Mouse (Mus musculus) T-helper 2 cell (primary cell): ENCODE data around the gene Lmcd1.

Source experiments
- in situ Hi-C: fragments of 300-600 bp; cut with MboI, MseI; formaldehyde crosslinking; loops from one replicate; pipeline ENCODE4 v1.15.1; 2025; ENCODE audit warnings: high pct_unique_total_duplicates

Gene Lmcd1

GRCm38 (mm10) chr6:112284087-112284486 is 10.5 kb downstream of the Lmcd1 start:
- in situ Hi-C loops: no loop called here

GRCm38 (mm10) chr6:112287671-112288070 is 14.1 kb downstream of the Lmcd1 start:
- in situ Hi-C loops: no loop called here

GRCm38 (mm10) chr6:112288271-112288670 is 14.7 kb downstream of the Lmcd1 start:
- in situ Hi-C loops: no loop called here

GRCm38 (mm10) chr6:112291146-112291545 is 17.6 kb downstream of the Lmcd1 start:
- in situ Hi-C loops: no loop called here

- in situ Hi-C loops: no loop called here
These were observed 19.8 kb downstream of the Lmcd1 start for GRCm38 (mm10) chr6:112293320-112293719.

- in situ Hi-C loops: no loop called here
These were observed 21.7 kb downstream of the Lmcd1 start for GRCm38 (mm10) chr6:112295269-112295668.

- in situ Hi-C loops: no loop called here
These were observed 26.6 kb downstream of the Lmcd1 start for GRCm38 (mm10) chr6:112300146-112300545.

GRCm38 (mm10) chr6:112300633-112301032 is 27.1 kb downstream of the Lmcd1 start:
- in situ Hi-C loops: no loop called here

GRCm38 (mm10) chr6:112302248-112302647 is 28.7 kb downstream of the Lmcd1 start:
- in situ Hi-C loops: no loop called here

- in situ Hi-C loops: no loop called here
These were observed 29.3 kb downstream of the Lmcd1 start for GRCm38 (mm10) chr6:112302814-112303383.

- in situ Hi-C loops: no loop called here
These were observed 31.2 kb downstream of the Lmcd1 start for GRCm38 (mm10) chr6:112304751-112305150.

- in situ Hi-C loops: no loop called here
These were observed 35.9 kb downstream of the Lmcd1 start for GRCm38 (mm10) chr6:112309330-112309938.

GRCm38 (mm10) chr6:112311385-112311784 is 37.8 kb downstream of the Lmcd1 start:
- in situ Hi-C loops: no loop called here

- in situ Hi-C loops: no loop called here
These were observed 45.9 kb downstream of the Lmcd1 start for GRCm38 (mm10) chr6:112319449-112319848.

- in situ Hi-C loops: no loop called here
These were observed 47.1 kb downstream of the Lmcd1 start for GRCm38 (mm10) chr6:112320679-112321078.

- in situ Hi-C loops: no loop called here
These were observed 49.4 kb downstream of the Lmcd1 start for GRCm38 (mm10) chr6:112322916-112323315.

GRCm38 (mm10) chr6:112325213-112325612 is 51.7 kb downstream of the Lmcd1 start:
- in situ Hi-C loops: no loop called here

GRCm38 (mm10) chr6:112327793-112328192 is 54.2 kb downstream of the Lmcd1 start:
- in situ Hi-C loops: no loop called here

- in situ Hi-C loops: no loop called here
These were observed 57.1 kb downstream of the Lmcd1 start for GRCm38 (mm10) chr6:112330520-112331222.

- in situ Hi-C loops: no loop called here
These were observed 57.7 kb downstream of the Lmcd1 start for GRCm38 (mm10) chr6:112331223-112331598.

- in situ Hi-C loops: no loop called here
These were observed 60.4 kb downstream of the Lmcd1 start for GRCm38 (mm10) chr6:112333930-112334329.

- in situ Hi-C loops: no loop called here
These were observed 64.1 kb downstream of the Lmcd1 start for GRCm38 (mm10) chr6:112337667-112338066.

GRCm38 (mm10) chr6:112339016-112339415 is 65.5 kb downstream of the Lmcd1 start:
- in situ Hi-C loops: no loop called here
